Comparison of ENCODE assay signal across 8 mouse cellular contexts in the genomic region with DNA sequence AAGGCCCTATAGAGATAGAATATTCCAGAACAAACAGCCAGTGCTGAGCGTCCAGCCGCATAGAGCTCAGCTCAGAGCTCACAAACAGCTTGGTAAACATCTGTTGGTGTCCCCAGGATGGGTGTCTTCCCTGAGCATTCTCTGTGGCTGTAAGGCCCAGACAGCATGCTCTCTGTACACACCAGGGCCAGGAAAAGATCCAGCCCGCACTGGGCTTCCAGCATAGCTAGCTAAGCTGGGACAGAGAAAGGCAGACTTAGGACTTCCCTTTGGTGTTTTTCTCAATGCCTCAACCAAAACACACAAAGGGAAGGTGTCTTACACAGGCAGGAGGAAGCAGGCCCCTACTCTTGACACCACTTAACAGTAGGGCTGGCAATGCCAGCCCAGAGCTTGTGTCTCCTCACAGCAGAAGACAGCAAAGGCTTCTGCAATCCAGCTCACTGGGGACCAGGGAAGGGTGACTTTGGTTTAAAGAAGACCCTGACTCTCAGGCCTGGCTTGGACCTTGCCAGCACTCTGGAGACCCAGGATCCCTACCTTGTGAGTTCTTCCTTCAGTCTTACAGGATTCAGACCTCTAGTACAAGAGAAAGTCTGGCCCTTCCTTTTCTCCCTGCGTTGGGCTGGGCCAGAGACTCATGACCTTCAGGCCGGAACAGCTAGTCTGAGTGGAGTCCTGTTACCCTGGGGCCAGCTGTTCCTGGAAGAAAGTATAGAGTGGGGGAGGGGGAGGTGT. TPM values are rescaled to one million over a fixed set of nuclear protein-coding genes. Genes with fewer than 3 reads are reported as not detected.
A peak's percentile ranks its signal among the peaks of the same experiment; 100 is the strongest.
DNase-seq lines count a peak whose midpoint lies in the region; ATAC-seq and TF ChIP-seq lines count a peak whose summit lies in the region.

A gene (minus strand): TSS at position 601 of the 738 bp plus-strand sequence.

- H3K4me2 ChIP-seq in liver, embryonic 15.5 days = peak within 1 kb of the TSS; percentile 49
- H3K4me2 ChIP-seq in stomach, embryonic 15.5 days = peak within 1 kb of the TSS; percentile 29

- H3K9ac ChIP-seq in liver, embryonic 15.5 days = no peak within 1 kb of the TSS
- H3K9ac ChIP-seq in stomach, embryonic 15.5 days = no peak within 1 kb of the TSS

- WGBS in lung, adult 2 months = 57% methylated on average over 5 of the region's 5 CpGs
- 57% methylated on average over 5 of the region's 5 CpGs for WGBS in kidney, adult 2 months
- whole genome bisulfite sequencing in liver, embryonic 15.5 days (ENCODE audit: insufficient replicate concordance) = 47% methylated on average over 5 of the region's 5 CpGs
- WGBS in stomach, embryonic 15.5 days = 55% methylated on average over 5 of the region's 5 CpGs

- H3K36me3 ChIP-seq in kidney, adult 2 months (ENCODE audit: control insufficient read depth, insufficient read depth, low read length) = no peaks in the 10 kb centered on the region
- H3K36me3 ChIP-seq in liver, embryonic 15.5 days (replicated peaks) = no peaks in the 10 kb centered on the region
- H3K36me3 ChIP-seq in stomach, embryonic 15.5 days = no peaks in the 10 kb centered on the region

- TF ChIP-seq CTCF in lung, adult 2 months (IDR thresholded peaks at IDR 0.05; ENCODE audit: insufficient read depth, low read length) = no peak
- TF ChIP-seq CTCF in kidney, adult 2 months (conservative IDR thresholded peaks at IDR 0.05; ENCODE audit: insufficient read depth, insufficient read length, low read depth, low read length) = no peak

- TF ChIP-seq POLR2A in lung, adult 2 months (IDR thresholded peaks at IDR 0.05; ENCODE audit: borderline replicate concordance, extremely low read depth, low read depth, low read length) = no peak
- TF ChIP-seq POLR2A in kidney, adult 2 months (IDR thresholded peaks at IDR 0.05; ENCODE audit: low read depth, low read length) = no peak

- H3K4me1 ChIP-seq in lung, adult 2 months (ENCODE audit: control insufficient read depth, insufficient read depth, low read length) = peaks cover 4% of the 10 kb centered on the region
- peaks cover 11% of the 10 kb centered on the region for H3K4me1 ChIP-seq in kidney, adult 2 months (ENCODE audit: control insufficient read depth, insufficient read depth, low read length)
- peaks cover 26% of the 10 kb centered on the region for H3K4me1 ChIP-seq in liver, embryonic 15.5 days (replicated peaks)
- H3K4me1 ChIP-seq in stomach, embryonic 15.5 days = peaks cover 11% of the 10 kb centered on the region; the same call in 1 of the 2 replicates

- H3K9me3 ChIP-seq in liver, embryonic 15.5 days (replicated peaks) = no peaks in the 10 kb centered on the region
- H3K9me3 ChIP-seq in stomach, embryonic 15.5 days = no peaks in the 10 kb centered on the region

- DNase-seq in lung, adult 2 months = no peak
- no peak for DNase-seq in lung, postnatal 4 days
- peak; percentile 72 for DNase-seq in embryo, embryonic 10.5 days (ENCODE audit: low spot score)
- peak; percentile 35 for DNase-seq in heart, adult 8-10 months (ENCODE audit: low spot score)
- peak; percentile 77 for DNase-seq in kidney, adult 2 months
- no peak for DNase-seq in urinary bladder, postnatal 14 days (ENCODE audit: low spot score)

- H3K4me3 ChIP-seq in lung, adult 2 months (replicated peaks; ENCODE audit: extremely low read depth, low read depth, low read length) = no peak within 1 kb of the TSS
- no peak within 1 kb of the TSS for H3K4me3 ChIP-seq in kidney, adult 2 months (ENCODE audit: insufficient read depth, low read depth, low read length)
- no peak within 1 kb of the TSS; the same call in 1 of the 2 replicates for H3K4me3 ChIP-seq in liver, embryonic 15.5 days (replicated peaks)
- no peak within 1 kb of the TSS for H3K4me3 ChIP-seq in stomach, embryonic 15.5 days (replicated peaks)

- no peak for ATAC-seq in liver, embryonic 15.5 days (ENCODE audit: insufficient read depth)
- no peak for ATAC-seq in stomach, embryonic 15.5 days (ENCODE audit: insufficient read depth, low FRiP score, low read depth)

- peak within 1 kb of the TSS; percentile 79 for H3K27ac ChIP-seq in kidney, adult 2 months (ENCODE audit: insufficient read depth, low read depth, low read length)
- H3K27ac ChIP-seq in liver, embryonic 15.5 days (replicated peaks) = peak within 1 kb of the TSS; percentile 72
- H3K27ac ChIP-seq in stomach, embryonic 15.5 days = peak within 1 kb of the TSS; percentile 59; the same call in 1 of the 2 replicates

- no peaks in the 10 kb centered on the region for H3K27me3 ChIP-seq in kidney, adult 2 months (replicated peaks; ENCODE audit: control insufficient read depth, insufficient read depth, low read length)
- no peaks in the 10 kb centered on the region for H3K27me3 ChIP-seq in liver, embryonic 15.5 days
- no peaks in the 10 kb centered on the region for H3K27me3 ChIP-seq in stomach, embryonic 15.5 days (replicated peaks)

RNA-seq across cellular contexts. Expression of the gene that starts here (rescaled TPM):
- 103 and 113 TPM in 2 replicates for polyA plus RNA-seq in lung, adult 2 months (2012; rRNA removed)
- total RNA-seq in heart, adult 8-10 months (2022) = 10 to 100 TPM; 26.6 to 42.2 (median 33.0) TPM
- polyA plus RNA-seq in kidney, adult 2 months (2012; rRNA removed) = 53.8 and 57.1 TPM in 2 replicates
- 11.9 and 14.3 TPM in 2 replicates for polyA plus RNA-seq in liver, embryonic 15.5 days (2015; fragmentation: Nextera tagmentation; extraction: Ambion mirVana)
- polyA plus RNA-seq in stomach, embryonic 15.5 days (2015; fragmentation: Nextera tagmentation; extraction: Ambion mirVana) = 52.6 and 54.6 TPM in 2 replicates

Comparison
In these comparisons a context has a peak if more than half of its experiments do, and no peak if none do; other contexts are left out.
1. DNase-seq: peak in embryo, embryonic 10.5 days (single experiment), heart, adult 8-10 months (single experiment) and kidney, adult 2 months (single experiment); none in lung, adult 2 months (single experiment), lung, postnatal 4 days (0 of 2) and urinary bladder, postnatal 14 days (single experiment).
2. Peak in every context shown above with its lines, with median percentiles within 50 percentile points of each other: H3K27ac ChIP-seq.